Mouse (Mus musculus) G1E (cell line): ENCODE measurements around the gene Ccdc170. TPM values are rescaled to one million over a fixed set of nuclear protein-coding genes. Genes with fewer than 3 reads are reported as not detected.
"Not testable (repeated sequence)": the region's sequence is repeated elsewhere in the genome, so short reads cannot be mapped to it uniquely, and the experiment has no call there.

Source experiments
- ATAC-seq: 2 replicates; pipeline ENCODE4 v1.8.0; 2016; ENCODE audit warnings: mild to moderate bottlenecking; ENCODE audit not compliant: insufficient number of reproducible peaks, poor library complexity, low FRiP score, severe bottlenecking; ENCODE audit errors: extremely low read depth
- DNase-seq: peaks from one replicate; pipeline ENCODE4 v3.0.0; 2012; ENCODE audit warnings: low spot score
- H3K27me3 ChIP-seq: 2 replicates; pipeline ENCODE4 v1.6.1; 2012; ENCODE audit warnings: mild to moderate bottlenecking, low read length, inconsistent platforms; ENCODE audit not compliant: insufficient read depth
- H3K36me3 ChIP-seq: replicated peaks from 2 replicates; pipeline ENCODE3; 2012; ENCODE audit warnings: mild to moderate bottlenecking, inconsistent platforms
- H3K4me1 ChIP-seq: 2 replicates; pipeline ENCODE4 v1.6.1; 2012; ENCODE audit warnings: low read depth, low read length, inconsistent platforms, mixed read lengths; ENCODE audit not compliant: insufficient read depth
- H3K4me3 ChIP-seq: 2 replicates; pipeline ENCODE4 v1.5.1; 2012; ENCODE audit warnings: low read depth, mild to moderate bottlenecking, inconsistent platforms, low read length, moderate library complexity, mixed read lengths
- H3K9me3 ChIP-seq: replicated peaks from 2 replicates; pipeline ENCODE4 v1.6.1; 2012; ENCODE audit warnings: inconsistent platforms
- CTCF ChIP-seq: IDR thresholded peaks from 2 replicates; pipeline ENCODE4 v1.5.1; 2012; ENCODE audit warnings: low read depth, low read length, inconsistent platforms, mixed read lengths
- GATA1 ChIP-seq: IDR thresholded peaks from 2 replicates; pipeline ENCODE4 v1.6.1; 2012; ENCODE audit warnings: borderline replicate concordance, low read length, inconsistent platforms, mixed read lengths
- GATA2 ChIP-seq: IDR thresholded peaks from 2 replicates; pipeline ENCODE4 v1.6.1; 2012; ENCODE audit warnings: low read depth, low read length, inconsistent platforms, borderline replicate concordance
- POLR2AphosphoS5 ChIP-seq: IDR thresholded peaks from 2 replicates; pipeline ENCODE4 v1.6.1; 2012; ENCODE audit warnings: low read depth, low read length, inconsistent platforms; ENCODE audit not compliant: insufficient replicate concordance
- TAL1 ChIP-seq: conservative IDR thresholded peaks from 2 replicates; pipeline ENCODE4 v1.6.1; 2012; ENCODE audit warnings: low read depth, low read length, inconsistent platforms, mixed read lengths
- polyA plus RNA-seq: library from polyadenylated mRNA; stranded (reverse); fragments of >175 nt; gene quantifications from 2 replicates; pipeline ENCODE4 v1.2.3, GENCODE M21; 2012
- total RNA-seq, 2 experiments: library from RNA; stranded (forward) in 1 of 2; stranded (reverse) in 1 of 2; fragments of 200-1000 nt in 1 of 2; fragments of >200 nt in 1 of 2; fragmentation: Nextera tagmentation in 1 of 2; gene quantifications; 2 replicates each; pipeline ENCODE4 v1.2.3; 2014 to 2017

Ccdc170 gene
- total and polyA plus RNA-seq, 3 experiments = not detected

- Histone ChIP-seq H3K4me1 (no peaks in the 10 kb centered on the region), H3K27me3 (no peaks in the 10 kb centered on the region), H3K9me3 (no peaks in the 10 kb centered on the region), H3K4me3 (no peak overlapping the region), H3K36me3 (no peaks in the 10 kb centered on the region)
- TF ChIP-seq CTCF = no peak
- TF ChIP-seq TAL1 = no peak
- TF ChIP-seq GATA1 = no peak
- TF ChIP-seq GATA2 = no peak
- TF ChIP-seq POLR2AphosphoS5 = no peak
- ATAC-seq (no peak), DNase-seq (no peak)
These were observed 118.6 kb downstream of the Ccdc170 start for GRCm38 (mm10) chr10:4600796-4601474.

- not testable (repeated sequence) for DNase-seq, H3K9me3 ChIP-seq, H3K36me3 ChIP-seq, ATAC-seq, H3K4me3 ChIP-seq, H3K4me1 ChIP-seq, H3K27me3 ChIP-seq
These were observed 119.3 kb downstream of the Ccdc170 start for GRCm38 (mm10) chr10:4601612-4602011.

GRCm38 (mm10) chr10:4602466-4602865 is 120.2 kb downstream of the Ccdc170 start:
- ATAC-seq (no peak), DNase-seq (no peak)
- Histone ChIP-seq H3K9me3 (peaks cover 4% of the 10 kb centered on the region), H3K4me1 (no peaks in the 10 kb centered on the region), H3K27me3 (no peaks in the 10 kb centered on the region), H3K36me3 (no peaks in the 10 kb centered on the region), H3K4me3 (no peak overlapping the region)
- TF ChIP-seq TAL1 (no peak), GATA2 (no peak), GATA1 (no peak), CTCF (no peak), POLR2AphosphoS5 (no peak)

GRCm38 (mm10) chr10:4604527-4605209 is 122.4 kb downstream of the Ccdc170 start:
- Histone ChIP-seq H3K4me1 (no peaks in the 10 kb centered on the region), H3K4me3 (no peak overlapping the region), H3K36me3 (no peaks in the 10 kb centered on the region), H3K9me3 (peaks cover 4% of the 10 kb centered on the region), H3K27me3 (no peaks in the 10 kb centered on the region)
- no peak for TF ChIP-seq CTCF
- TF ChIP-seq TAL1 = no peak
- TF ChIP-seq POLR2AphosphoS5 = no peak
- TF ChIP-seq GATA1 = no peak
- TF ChIP-seq GATA2 = no peak
- DNase-seq = no peak
- ATAC-seq = no peak

- Histone ChIP-seq H3K9me3 (peaks cover 4% of the 10 kb centered on the region), H3K27me3 (peaks cover 3% of the 10 kb centered on the region; the same call in 1 of the 2 replicates), H3K36me3 (no peaks in the 10 kb centered on the region), H3K4me3 (no peak overlapping the region), H3K4me1 (no peaks in the 10 kb centered on the region)
- ATAC-seq = no peak
- no peak for DNase-seq
- no peak for TF ChIP-seq GATA1
- no peak for TF ChIP-seq GATA2
- TF ChIP-seq POLR2AphosphoS5 = no peak
- no peak for TF ChIP-seq TAL1
- no peak for TF ChIP-seq CTCF
These were observed 127.9 kb downstream of the Ccdc170 start for GRCm38 (mm10) chr10:4610234-4610633.

GRCm38 (mm10) chr10:4611386-4612155 is 129.3 kb downstream of the Ccdc170 start, which contains the start of gene Esr1:
Gene Esr1, plus strand, starts transcription at chr10:4611593.
- Histone ChIP-seq H3K9me3 (peaks cover 4% of the 10 kb centered on the region), H3K4me1 (no peaks in the 10 kb centered on the region), H3K4me3 (no peak within 1 kb of the TSS), H3K27me3 (peaks cover 3% of the 10 kb centered on the region; the same call in 1 of the 2 replicates), H3K36me3 (no peaks in the 10 kb centered on the region)
- no peak for DNase-seq
- TF ChIP-seq TAL1 (no peak), POLR2AphosphoS5 (no peak), GATA2 (no peak), CTCF (no peak), GATA1 (no peak)
- no peak for ATAC-seq

Other genes with a start within 250 kb of the Ccdc170 start
- gene Akap12, start 216.1 kb upstream of the Ccdc170 start, total RNA-seq (2014; fragmentation: Nextera tagmentation) = not detected in 2 replicates
- gene Akap12, start 216.1 kb upstream of the Ccdc170 start, total RNA-seq (2017) = 0.11 and 0.12 TPM in 2 replicates
- 0.01 TPM in 1 of 2 replicates, not detected in the other for gene Akap12, start 216.1 kb upstream of the Ccdc170 start, polyA plus RNA-seq
- 16.7 and 21.5 TPM in 2 replicates for gene Zbtb2, start 94.4 kb upstream of the Ccdc170 start, total RNA-seq (2014; fragmentation: Nextera tagmentation)
- 11.8 and 11.9 TPM in 2 replicates for gene Zbtb2, start 94.4 kb upstream of the Ccdc170 start, total RNA-seq (2017)
- gene Zbtb2, start 94.4 kb upstream of the Ccdc170 start, polyA plus RNA-seq = 7.3 and 7.5 TPM in 2 replicates
- 65.5 and 82.9 TPM in 2 replicates for gene Rmnd1, start 50.1 kb upstream of the Ccdc170 start, total RNA-seq (2014; fragmentation: Nextera tagmentation)
- gene Rmnd1, start 50.1 kb upstream of the Ccdc170 start, total RNA-seq (2017) = 43.5 and 49.0 TPM in 2 replicates
- 3.6 and 11.8 TPM in 2 replicates for gene Rmnd1, start 50.1 kb upstream of the Ccdc170 start, polyA plus RNA-seq
- gene Armt1, start 50.0 kb upstream of the Ccdc170 start, total RNA-seq (2014; fragmentation: Nextera tagmentation) = 43.2 and 50.4 TPM in 2 replicates
- 39.2 and 42.8 TPM in 2 replicates for gene Armt1, start 50.0 kb upstream of the Ccdc170 start, total RNA-seq (2017)
- 4.3 and 13.6 TPM in 2 replicates for gene Armt1, start 50.0 kb upstream of the Ccdc170 start, polyA plus RNA-seq
- not detected in 2 replicates for gene Esr1, start 129.1 kb downstream of the Ccdc170 start, total RNA-seq (2014; fragmentation: Nextera tagmentation)
- gene Esr1, start 129.1 kb downstream of the Ccdc170 start, total RNA-seq (2017) = 0.17 and 0.82 TPM in 2 replicates
- gene Esr1, start 129.1 kb downstream of the Ccdc170 start, polyA plus RNA-seq = not detected in 2 replicates